Mouse (Mus musculus) heart, adult 10 weeks (tissue): ENCODE measurements around the gene Exosc3. TPM values are rescaled to one million over a fixed set of nuclear protein-coding genes. Genes with fewer than 3 reads are reported as not detected.

Experiments
- polyA plus RNA-seq: library from polyadenylated mRNA; stranded (reverse); fragments of 350-450 nt; fragmentation: Illumina TruSeq; extraction: RNeasy Lipid Tissue Mini Kit (QIAGEN cat#74804); gene quantifications from one replicate; pipeline ENCODE4 v1.2.3, GENCODE M21; 2014; ENCODE audit warnings: low read depth, low replicate concordance

The Exosc3 gene
- polyA plus RNA-seq, result 22.4 TPM

GRCm38 (mm10) chr4:45342286-45343155 is at the start of gene Exosc3:
Gene Exosc3, minus strand, starts transcription at chr4:45342732.

GRCm38 (mm10) chr4:45341669-45342249 is 773 bp downstream of the Exosc3 start, which contains the start of gene Dcaf10:
Gene Dcaf10, plus strand, starts transcription at chr4:45342101.

DNA sequence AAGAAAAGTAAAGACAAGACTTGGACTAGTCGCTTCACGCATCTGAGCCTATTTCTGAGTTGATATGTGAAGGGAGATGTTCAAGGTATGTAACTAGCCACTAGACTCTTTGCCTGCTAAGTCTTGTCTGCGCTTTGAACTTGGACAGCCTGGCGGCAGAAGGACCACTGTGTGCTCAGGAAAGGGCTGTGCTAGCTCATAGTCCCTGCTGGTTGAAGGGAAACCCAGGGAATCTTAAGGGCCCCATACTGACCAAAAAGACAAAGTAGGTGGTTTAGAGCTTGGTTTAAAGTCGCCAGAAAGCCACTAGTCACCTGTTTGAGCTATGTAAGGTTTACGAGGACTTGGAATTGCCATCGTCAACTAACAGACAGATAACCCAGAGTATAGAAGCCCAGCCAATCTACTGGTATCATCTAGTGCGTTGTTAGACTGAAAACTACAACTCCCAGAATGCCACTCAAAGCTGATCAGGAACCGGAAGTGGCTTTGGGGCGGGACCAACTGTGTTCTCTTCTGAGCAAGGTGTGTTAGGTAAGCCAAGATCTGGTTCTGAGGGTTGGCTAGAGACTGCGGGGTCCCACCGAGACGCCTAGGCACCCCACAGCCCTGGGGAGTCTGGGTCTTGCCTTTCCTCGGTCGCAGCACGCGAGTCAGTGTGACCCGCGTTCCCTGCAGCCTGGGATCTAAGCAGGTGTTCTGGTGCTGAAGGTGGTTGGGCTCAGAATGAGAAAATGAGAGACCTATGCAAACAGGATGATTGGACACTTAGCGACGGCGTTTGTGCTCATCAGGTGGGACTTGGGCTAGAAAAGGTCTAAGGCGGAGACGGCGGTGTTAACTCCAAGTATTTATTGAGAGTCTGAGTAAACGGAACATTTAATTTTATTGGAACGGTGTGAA is 45.6 kb downstream of the Exosc3 start, which contains the start of gene Trmt10b:
Gene Trmt10b (plus strand): TSS at position 466 of the 903 bp plus-strand sequence.

Other genes with a start within 250 kb of the Exosc3 start
- 258 TPM for gene Tomm5, start 234.6 kb downstream of the Exosc3 start, polyA plus RNA-seq
- 0.31 TPM for gene Frmpd1, start 157.9 kb downstream of the Exosc3 start, polyA plus RNA-seq
- gene Trmt10b, start 45.6 kb downstream of the Exosc3 start, polyA plus RNA-seq, result 6.1 TPM
- 6.6 TPM for gene Dcaf10, start 631 bp downstream of the Exosc3 start, polyA plus RNA-seq
- gene Slc25a51, start 66.0 kb upstream of the Exosc3 start, polyA plus RNA-seq, result 49.9 TPM
- 23.7 TPM for gene Shb, start 189.7 kb upstream of the Exosc3 start, polyA plus RNA-seq